ENCODE assay signal across 26 mouse cellular contexts in the genomic region with DNA sequence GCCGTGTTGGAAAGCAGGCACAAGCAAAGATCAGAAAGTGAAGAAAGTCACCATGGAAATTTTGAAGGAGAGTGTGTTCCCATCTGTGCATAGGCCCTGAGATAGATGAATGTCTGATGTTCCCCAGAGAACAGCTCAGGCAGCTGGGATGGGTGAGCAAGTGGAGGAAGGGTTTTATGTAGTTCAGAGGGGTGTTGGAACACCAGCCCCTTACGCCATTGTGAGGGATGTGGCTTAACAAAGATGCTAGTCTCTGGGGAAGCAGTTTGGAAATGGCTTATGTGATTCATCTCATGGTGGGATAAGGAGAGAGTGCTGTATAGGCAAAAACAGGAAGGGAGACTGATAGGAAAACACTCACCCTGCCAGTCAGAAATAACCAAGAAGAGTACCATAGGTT.
A peak's percentile ranks its signal among the peaks of the same experiment; 100 is the strongest.
DNase-seq lines count a peak whose midpoint lies in the region; ATAC-seq lines count a peak whose summit lies in the region.
"Had no signal": no experiment of that assay in that cellular context is flagged by ENCODE, and none has a peak within 500 bp of the region (broad histone marks: within the 10 kb centered on the region; RNA-seq: fewer than 3 reads in every experiment).

No protein-coding gene starts in this region.

- peaks cover 30% of the 10 kb centered on the region for H3K4me1 ChIP-seq in limb, embryonic 15.5 days
- peaks cover 14% of the 10 kb centered on the region for H3K4me1 ChIP-seq in neural tube, embryonic 15.5 days

- ATAC-seq in limb, embryonic 15.5 days (ENCODE audit: insufficient number of reproducible peaks, low FRiP score, low TSS enrichment, low read depth), result no peak
- no peak for ATAC-seq in neural tube, embryonic 15.5 days (ENCODE audit: low FRiP score)
- ATAC-seq: CD4-positive, CD25-positive, alpha-beta regulatory T cell, adult 4 months; forebrain, embryonic 14.5 days; forebrain, embryonic 16.5 days had no signal

- 0 out of 2 replicates have a peak overlapping the region, but pooled peaks have one; percentile 28 for H3K27ac ChIP-seq in limb, embryonic 15.5 days
- no peak overlapping the region for H3K27ac ChIP-seq in neural tube, embryonic 15.5 days (replicated peaks)
- H3K27ac ChIP-seq: embryonic facial prominence, embryonic 13.5 days; forebrain, embryonic 10.5 days; forebrain, embryonic 12.5 days had no signal

- no peak overlapping the region for H3K9ac ChIP-seq in limb, embryonic 15.5 days
- no peak overlapping the region for H3K9ac ChIP-seq in neural tube, embryonic 15.5 days (replicated peaks)
- H3K9ac ChIP-seq: embryonic facial prominence, embryonic 13.5 days; embryonic facial prominence, embryonic 15.5 days; forebrain, embryonic 12.5 days had no signal

- H3K4me3 ChIP-seq in limb, embryonic 15.5 days, result no peak overlapping the region
- H3K4me3 ChIP-seq in neural tube, embryonic 15.5 days (replicated peaks), result no peak overlapping the region
- H3K4me3 ChIP-seq: embryonic facial prominence, embryonic 13.5 days; embryonic facial prominence, embryonic 15.5 days; erythroblast, embryonic 14.5 days; forebrain, embryonic 10.5 days; forebrain, embryonic 12.5 days had no signal

- H3K27me3 ChIP-seq in limb, embryonic 15.5 days, result no peaks in the 10 kb centered on the region
- no peaks in the 10 kb centered on the region for H3K27me3 ChIP-seq in neural tube, embryonic 15.5 days (replicated peaks)
- H3K27me3 ChIP-seq: CH12.LX; embryonic facial prominence, embryonic 13.5 days; embryonic facial prominence, embryonic 15.5 days; forebrain, embryonic 12.5 days had no signal

- intact Hi-C loops in heart, postnatal 25 days (cut with DNase I), result no loop called here

- peaks cover 5% of the 10 kb centered on the region; the same call in 1 of the 2 replicates for H3K36me3 ChIP-seq in limb, embryonic 15.5 days
- no peaks in the 10 kb centered on the region for H3K36me3 ChIP-seq in neural tube, embryonic 15.5 days
- H3K36me3 ChIP-seq: embryonic facial prominence, embryonic 15.5 days; forebrain, embryonic 12.5 days; G1E had no signal

- peak; percentile 94 for DNase-seq in heart, adult 11 months
- DNase-seq in heart, postnatal 25 days (ENCODE audit: low spot score), result no peak
- peak; percentile 37 for DNase-seq in NIH3T3 (ENCODE audit: low read depth)
- DNase-seq: adrenal gland, adult 2 months; adrenal gland, postnatal 10 days; adrenal gland, postnatal 25 days; B cell, adult 2 months; cerebellum, adult 11 months; cerebellum, adult 18-20 months; cerebellum, adult 8-10 months; cerebellum, adult 9-11 months; cerebellum, postnatal 14 days; cerebellum, postnatal 36 days; embryo, embryonic 11 days had no signal

- no peaks in the 10 kb centered on the region for H3K9me3 ChIP-seq in limb, embryonic 15.5 days
- H3K9me3 ChIP-seq in neural tube, embryonic 15.5 days (replicated peaks), result no peaks in the 10 kb centered on the region

- H3K4me2 ChIP-seq in limb, embryonic 15.5 days, result no peak overlapping the region
- H3K4me2 ChIP-seq in neural tube, embryonic 15.5 days, result no peak overlapping the region
- H3K4me2 ChIP-seq: embryonic facial prominence, embryonic 13.5 days; embryonic facial prominence, embryonic 15.5 days; forebrain, embryonic 12.5 days had no signal

- 82% methylated on average over 2 of the region's 2 CpGs for WGBS in limb, embryonic 15.5 days
- WGBS in neural tube, embryonic 15.5 days, result 82% methylated on average over 2 of the region's 2 CpGs
